Mouse (Mus musculus): ENCODE results near the gene Grm4.

Gene Grm4

GRCm38 (mm10) chr17:27495008-27495540, 26.1 kb downstream of the Grm4 start:
- in situ Hi-C loops (cut with MboI) = no loop called here

- in situ Hi-C loops (cut with MboI) = no loop called here
These were observed 27.2 kb downstream of the Grm4 start for GRCm38 (mm10) chr17:27493969-27494368.

- in situ Hi-C loops (cut with MboI) = no loop called here
These were observed 27.8 kb downstream of the Grm4 start for GRCm38 (mm10) chr17:27493389-27493788.

GRCm38 (mm10) chr17:27488173-27488823, 32.9 kb downstream of the Grm4 start:
- in situ Hi-C loops (cut with MboI) = no loop called here

GRCm38 (mm10) chr17:27485940-27486339, 35.3 kb downstream of the Grm4 start:
- in situ Hi-C loops (cut with MboI) = no loop called here

- in situ Hi-C loops (cut with MboI) = no loop called here
These were observed 37.6 kb downstream of the Grm4 start for GRCm38 (mm10) chr17:27483571-27483970.

GRCm38 (mm10) chr17:27480143-27481103, 40.8 kb downstream of the Grm4 start:
- in situ Hi-C loops (cut with MboI) = no loop called here

- in situ Hi-C loops (cut with MboI) = no loop called here
These were observed 45.6 kb downstream of the Grm4 start for GRCm38 (mm10) chr17:27475650-27476049.

- in situ Hi-C loops (cut with MboI) = no loop called here
These were observed 54.6 kb downstream of the Grm4 start for GRCm38 (mm10) chr17:27466620-27467019.

- in situ Hi-C loops (cut with MboI) = no loop called here
These were observed 55.3 kb downstream of the Grm4 start for GRCm38 (mm10) chr17:27465924-27466323.

- in situ Hi-C loops (cut with MboI) = no loop called here
These were observed 56.8 kb downstream of the Grm4 start for GRCm38 (mm10) chr17:27464327-27464962.

GRCm38 (mm10) chr17:27459979-27460378, 61.2 kb downstream of the Grm4 start:
- in situ Hi-C loops (cut with MboI) = no loop called here

- in situ Hi-C loops (cut with MboI) = no loop called here
These were observed 62.0 kb downstream of the Grm4 start for GRCm38 (mm10) chr17:27459241-27459640.

- in situ Hi-C loops (cut with MboI) = no loop called here
These were observed 63.2 kb downstream of the Grm4 start for GRCm38 (mm10) chr17:27457863-27458494.

GRCm38 (mm10) chr17:27457038-27457577, 64.1 kb downstream of the Grm4 start:
- in situ Hi-C loops (cut with MboI) = no loop called here

GRCm38 (mm10) chr17:27456364-27456763, 64.8 kb downstream of the Grm4 start:
- in situ Hi-C loops (cut with MboI) = no loop called here

- in situ Hi-C loops (cut with MboI) = no loop called here
These were observed 66.0 kb downstream of the Grm4 start for GRCm38 (mm10) chr17:27455012-27455784.

GRCm38 (mm10) chr17:27454396-27454795, 66.8 kb downstream of the Grm4 start:
- in situ Hi-C loops (cut with MboI) = no loop called here

GRCm38 (mm10) chr17:27453045-27453444, 68.2 kb downstream of the Grm4 start:
- in situ Hi-C loops (cut with MboI) = no loop called here

- in situ Hi-C loops (cut with MboI) = no loop called here
These were observed 69.4 kb downstream of the Grm4 start for GRCm38 (mm10) chr17:27451787-27452186.

GRCm38 (mm10) chr17:27451216-27451615, 70.0 kb downstream of the Grm4 start:
- in situ Hi-C loops (cut with MboI) = no loop called here
